Mouse (Mus musculus): ENCODE data around the gene Phf1.
"Not testable (repeated sequence)": the region's sequence is repeated elsewhere in the genome, so short reads cannot be mapped to it uniquely, and the experiment has no call there.

The Phf1 gene

GRCm38 (mm10) chr17:26977354-26977753, 44.5 kb downstream of the Phf1 start:
- not testable (repeated sequence) for DNase-seq (ENCODE audit: extremely low spot score)

- DNase-seq (ENCODE audit: extremely low spot score) = no peak
Measured at GRCm38 (mm10) chr17:26979426-26979825, 46.6 kb downstream of the Phf1 start.

GRCm38 (mm10) chr17:26981050-26981449, 48.2 kb downstream of the Phf1 start:
- DNase-seq (ENCODE audit: extremely low spot score) = no peak

- no peak for DNase-seq (ENCODE audit: extremely low spot score)
Measured at GRCm38 (mm10) chr17:26983382-26983781, 50.5 kb downstream of the Phf1 start.

- DNase-seq (ENCODE audit: extremely low spot score) = no peak
Measured at GRCm38 (mm10) chr17:26985503-26986179, 52.8 kb downstream of the Phf1 start.

Data from embryo, embryonic 9.5 days (tissue).